In the genomic region with DNA sequence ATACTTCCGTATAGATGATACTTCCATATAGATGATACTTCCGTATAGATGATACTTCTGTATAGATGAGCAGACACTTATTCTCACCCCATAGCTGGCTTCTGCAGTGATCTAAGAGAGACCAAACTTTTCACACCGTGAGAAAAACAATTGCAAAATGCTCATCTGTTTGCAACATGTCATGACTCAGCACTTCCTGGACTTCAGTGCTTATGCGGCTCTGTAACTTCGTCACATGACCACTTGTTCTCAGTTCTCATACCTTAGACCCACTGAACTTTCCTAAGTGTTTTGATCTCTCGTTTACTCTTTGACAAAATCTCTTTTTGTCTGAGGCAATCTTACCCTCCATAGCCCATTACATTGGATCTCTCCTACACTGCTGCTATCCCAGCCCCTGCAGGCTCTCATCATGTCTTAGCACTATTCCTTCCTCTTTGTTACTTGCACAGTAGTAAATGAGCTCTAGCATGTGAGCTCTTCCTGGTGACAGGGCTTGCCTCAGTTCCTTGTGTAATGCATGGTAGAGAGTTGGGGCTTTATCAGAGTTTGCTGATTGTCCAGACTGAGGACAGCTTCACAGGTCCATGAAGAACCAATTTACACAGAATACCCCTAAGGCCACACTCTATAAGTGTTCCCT, we compare ENCODE assay signal across 21 mouse cellular contexts.
DNase-seq lines count a peak whose midpoint lies in the region; TF ChIP-seq lines count a peak whose summit lies in the region.
"Had no signal": no experiment of that assay in that cellular context is flagged by ENCODE, and none has a peak within 500 bp of the region (broad histone marks: within the 10 kb centered on the region; RNA-seq: fewer than 3 reads in every experiment).

No protein-coding gene starts in this region.

- H3K4me3 ChIP-seq in brown adipose tissue, adult 24 weeks (ENCODE audit: insufficient read depth, low read depth, low read length), result no peak overlapping the region
- H3K4me3 ChIP-seq in macrophage (ENCODE audit: inconsistent target), result no peak overlapping the region
- no peak overlapping the region for H3K4me3 ChIP-seq in left cerebral cortex, adult 2 months
- H3K4me3 ChIP-seq: heart, embryonic 12.5 days; intestine, embryonic 15.5 days; limb, embryonic 12.5 days; megakaryocyte, embryonic 14.5 days; neural tube, embryonic 15.5 days had no signal

- DNase-seq in adrenal gland, adult 2 months, result peak; percentile 14
- DNase-seq in adrenal gland, postnatal 14 days, result no peak
- peak; percentile 29 for DNase-seq in 3T3-L1 (ENCODE audit: low read depth, low spot score)
- no peak for DNase-seq in retina, embryonic 14.5 days (ENCODE audit: low spot score)
- DNase-seq in MN1 (ENCODE audit: low spot score), result no peak
- DNase-seq in left cerebral cortex, adult 2 months (ENCODE audit: extremely low spot score in 1 of 2, low spot score in 2 of 2), result no peak
- DNase-seq: cerebellum, adult 2 months; embryo, embryonic 11 days; gastrocnemius, postnatal 14 days; heart, postnatal 4 days; kidney, postnatal 36 days; layer of hippocampus, postnatal 36 days; right cerebral cortex, adult 18-20 months; thymus, adult 18-20 months had no signal

- peaks cover 9% of the 10 kb centered on the region for H3K4me1 ChIP-seq in brown adipose tissue, adult 24 weeks (ENCODE audit: control insufficient read depth, insufficient read depth, insufficient read length, low read length)
- H3K4me1 ChIP-seq: megakaryocyte, embryonic 14.5 days; neural tube, embryonic 15.5 days had no signal

- 11% methylated on average over 5 of the region's 6 CpGs for WGBS in macrophage (ENCODE audit: missing documents)

- no peaks in the 10 kb centered on the region for H3K79me2 ChIP-seq in macrophage (ENCODE audit: inconsistent target)

- intact Hi-C loops in left cerebral cortex, adult 2 months (cut with DNase I), result no loop called here

- peak overlapping the region; percentile 46 for H3K27ac ChIP-seq in brown adipose tissue, adult 24 weeks (replicated peaks; ENCODE audit: low read depth, low read length)
- peak overlapping the region; percentile 68 for H3K27ac ChIP-seq in macrophage
- H3K27ac ChIP-seq in left cerebral cortex, adult 2 months, result no peak overlapping the region
- H3K27ac ChIP-seq: intestine, embryonic 15.5 days; limb, embryonic 12.5 days; neural tube, embryonic 15.5 days had no signal

- H3K36me3 ChIP-seq in macrophage (ENCODE audit: inconsistent target), result no peaks in the 10 kb centered on the region
- H3K36me3 ChIP-seq: heart, embryonic 12.5 days; intestine, embryonic 15.5 days; limb, embryonic 12.5 days; neural tube, embryonic 15.5 days had no signal

- TF ChIP-seq CTCF in left cerebral cortex, adult 2 months (IDR thresholded peaks at IDR 0.05), result no peak

Comparison
In these comparisons a context has a peak if more than half of its experiments do, and no peak if none do; other contexts are left out.
1. DNase-seq: peak in adrenal gland, adult 2 months (single experiment) and 3T3-L1 (single experiment); none in adrenal gland, postnatal 14 days (single experiment), retina, embryonic 14.5 days (single experiment), MN1 (single experiment) and left cerebral cortex, adult 2 months (0 of 2).